Mouse (Mus musculus) embryonic fibroblast, embryonic 13.5 days (primary cell): ENCODE data around the gene Plekhs1.
"Not testable (repeated sequence)": the region's sequence is repeated elsewhere in the genome, so short reads cannot be mapped to it uniquely, and the experiment has no call there.

ENCODE experiments used
- CTCF ChIP-seq: IDR thresholded peaks from 2 replicates; pipeline ENCODE4 v1.5.1; 2011; ENCODE audit warnings: mild to moderate bottlenecking, control low read depth, low read length, moderate library complexity, borderline replicate concordance; ENCODE audit not compliant: insufficient read depth
- POLR2A ChIP-seq: IDR thresholded peaks from 2 replicates; pipeline ENCODE4 v1.6.1; 2011; ENCODE audit warnings: low read depth, mild to moderate bottlenecking, control low read depth, low read length, moderate library complexity

- not testable (repeated sequence) for TF ChIP-seq CTCF, POLR2A
Observed at GRCm38 (mm10) chr19:56503525-56503924, 42.1 kb downstream of the Plekhs1 start.
